Mouse (Mus musculus): ENCODE measurements around the gene Erg. TPM values are rescaled to one million over a fixed set of nuclear protein-coding genes. Genes with fewer than 3 reads are reported as not detected.

Erg gene
- polyA plus RNA-seq, 1 experiment from 2014 or later = 2.2 TPM

- Histone ChIP-seq H3K4me3 (ENCODE audit: low read depth, low read length) (no peak overlapping the region), H3K4me2 (ENCODE audit: low read depth, low read length) (no peak overlapping the region), H3K9ac (replicated peaks) (no peak overlapping the region), H3K27ac (ENCODE audit: low read depth) (no peak overlapping the region), H3K36me3 (replicated peaks; ENCODE audit: insufficient read depth, low read length) (no peaks in the 10 kb centered on the region), H3K4me1 (ENCODE audit: insufficient read depth) (0 out of 2 replicates have a peak, but pooled peaks cover 1% of the 10 kb centered on the region), H3K9me3 (ENCODE audit: low read length) (no peaks in the 10 kb centered on the region), H3K27me3 (ENCODE audit: insufficient read depth, low read length) (no peaks in the 10 kb centered on the region)
- TF ChIP-seq EP300 (IDR thresholded peaks at IDR 0.05; ENCODE audit: low read depth) = no peak
- TF ChIP-seq CTCF (IDR thresholded peaks at IDR 0.05; ENCODE audit: low read depth) = peak; percentile 32; the same call in 1 of the 2 replicates
- 55% methylated on average over 8 of the region's 8 CpGs for WGBS (ENCODE audit: insufficient replicate concordance)
- DNase-seq = no peak
- ATAC-seq = no peak
These were observed 244.4 kb downstream of the Erg start for GRCm38 (mm10) chr16:95342030-95342429.

DNA sequence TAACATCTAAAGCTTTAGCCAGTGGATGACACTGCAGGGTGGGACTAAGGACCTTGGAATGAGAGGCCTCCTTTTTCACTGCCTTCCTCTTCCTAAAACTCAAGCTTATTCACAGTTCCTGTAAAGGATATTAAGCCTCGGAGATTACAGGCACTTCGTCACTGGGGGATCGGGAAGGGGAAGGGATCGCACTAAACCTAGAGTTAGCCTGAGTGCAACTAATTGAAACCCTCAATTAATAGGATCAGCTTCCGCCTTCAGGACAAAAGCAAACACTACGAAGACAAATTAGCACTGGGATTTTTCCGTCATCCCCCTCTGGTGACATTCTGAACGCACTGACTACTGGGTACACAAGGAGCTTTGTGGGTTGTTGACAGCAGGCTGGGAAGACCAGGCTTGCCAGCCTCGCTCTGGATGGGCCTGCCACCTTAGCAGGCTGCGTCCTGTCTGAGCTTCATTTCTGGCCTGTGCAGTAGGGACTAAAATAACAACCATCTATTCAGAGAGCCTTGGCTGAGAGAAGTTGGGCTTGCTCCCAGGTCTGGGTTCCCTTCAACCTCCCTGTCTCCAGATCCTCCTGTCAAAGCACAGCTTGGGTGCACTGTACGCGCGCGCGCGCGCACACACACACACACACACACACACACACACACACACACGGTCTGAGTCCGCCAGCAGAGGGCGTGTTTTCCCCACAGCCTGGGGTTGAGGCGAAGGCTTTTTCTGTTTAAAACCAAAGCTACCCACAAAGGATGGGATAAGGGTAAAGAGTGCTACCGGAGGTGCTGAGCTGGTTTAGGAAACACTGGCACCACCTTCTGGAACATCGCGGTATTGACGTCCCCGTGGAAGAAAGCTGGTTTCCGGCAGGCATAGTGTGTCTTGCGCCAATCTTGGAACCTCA is 245.3 kb downstream of the Erg start:
- DNase-seq = peak; percentile 74
- H3K27me3 ChIP-seq (ENCODE audit: insufficient read depth, low read length) = no peaks in the 10 kb centered on the region
- no peaks in the 10 kb centered on the region for H3K4me1 ChIP-seq (ENCODE audit: insufficient read depth)
- ATAC-seq = peak; percentile 63
- TF ChIP-seq EP300 (IDR thresholded peaks at IDR 0.05; ENCODE audit: low read depth) (no peak), CTCF (IDR thresholded peaks at IDR 0.05; ENCODE audit: low read depth) (peak; percentile 78)
- 44% methylated on average over 28 of the region's 28 CpGs for WGBS (ENCODE audit: insufficient replicate concordance)
- H3K36me3 ChIP-seq (replicated peaks; ENCODE audit: insufficient read depth, low read length) = no peaks in the 10 kb centered on the region
- no peak overlapping the region for H3K27ac ChIP-seq (ENCODE audit: low read depth)
- H3K9ac ChIP-seq (replicated peaks) = no peak overlapping the region
- no peak overlapping the region for H3K4me3 ChIP-seq (ENCODE audit: low read depth, low read length)
- H3K9me3 ChIP-seq (ENCODE audit: low read length) = no peaks in the 10 kb centered on the region
- H3K4me2 ChIP-seq (ENCODE audit: low read depth, low read length) = no peak overlapping the region

DNA sequence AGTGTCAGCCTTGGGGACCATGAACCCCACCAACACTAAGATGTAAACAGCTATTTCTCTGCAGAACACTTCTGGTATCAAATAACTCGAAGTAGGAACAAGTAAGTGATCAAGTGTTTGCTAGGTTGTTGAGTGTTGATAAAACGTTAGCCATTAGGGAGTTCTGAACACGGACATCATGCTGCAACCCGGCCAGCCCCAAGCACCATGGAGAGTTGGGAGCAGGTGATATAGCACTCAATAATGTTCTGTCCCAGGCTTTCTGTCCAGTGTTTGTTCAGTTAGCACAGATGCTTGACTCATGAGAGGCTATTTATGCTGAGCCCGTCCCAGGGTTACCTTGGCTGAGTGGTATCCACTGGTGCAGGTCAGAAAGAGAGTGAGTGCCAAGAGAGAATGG is 254.2 kb downstream of the Erg start:
- H3K27ac ChIP-seq (ENCODE audit: low read depth) = no peak overlapping the region
- no peak overlapping the region for H3K4me2 ChIP-seq (ENCODE audit: low read depth, low read length)
- H3K4me3 ChIP-seq (ENCODE audit: low read depth, low read length) = no peak overlapping the region
- H3K9ac ChIP-seq (replicated peaks) = no peak overlapping the region
- H3K9me3 ChIP-seq (ENCODE audit: low read length) = no peaks in the 10 kb centered on the region
- WGBS (ENCODE audit: insufficient replicate concordance) = 72% methylated on average over 5 of the region's 5 CpGs
- ATAC-seq (no peak), DNase-seq (no peak)
- TF ChIP-seq EP300 (IDR thresholded peaks at IDR 0.05; ENCODE audit: low read depth) (no peak), CTCF (IDR thresholded peaks at IDR 0.05; ENCODE audit: low read depth) (no peak)
- no peaks in the 10 kb centered on the region for H3K4me1 ChIP-seq (ENCODE audit: insufficient read depth)
- H3K36me3 ChIP-seq (replicated peaks; ENCODE audit: insufficient read depth, low read length) = no peaks in the 10 kb centered on the region
- H3K27me3 ChIP-seq (ENCODE audit: insufficient read depth, low read length) = no peaks in the 10 kb centered on the region

DNA sequence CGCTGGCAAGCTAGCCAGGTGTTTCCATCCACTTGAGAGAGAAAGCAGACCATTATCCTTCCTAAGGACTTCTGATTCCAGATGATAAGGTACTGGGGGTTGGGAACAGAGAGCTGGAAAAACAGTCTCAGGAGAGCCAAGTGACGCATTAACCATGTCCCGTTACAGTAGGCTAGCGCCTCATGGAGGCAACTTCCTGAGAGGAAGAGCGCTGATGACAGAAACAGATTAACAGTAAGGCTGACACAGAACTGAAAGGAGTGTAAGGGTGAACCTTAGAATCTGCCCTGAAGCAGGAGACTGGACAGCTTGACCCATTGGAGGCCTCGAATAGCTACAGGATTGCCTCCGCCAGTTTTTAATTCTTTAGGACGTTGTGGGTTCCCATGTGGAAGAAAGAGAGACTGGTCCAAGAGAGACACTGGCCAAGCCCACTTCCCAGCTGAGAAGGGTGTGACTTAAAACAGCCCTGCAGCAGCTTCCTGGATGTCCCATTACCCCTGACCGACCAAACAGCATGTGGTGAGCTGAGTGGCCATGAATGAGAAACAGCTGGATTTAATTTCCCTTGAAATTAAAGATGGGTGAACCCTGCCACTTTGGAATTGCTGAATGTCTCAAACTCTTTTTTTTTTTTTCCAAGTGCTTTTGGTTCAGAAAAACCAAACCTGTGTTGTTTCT is 264.3 kb downstream of the Erg start:
- Histone ChIP-seq H3K4me2 (ENCODE audit: low read depth, low read length) (no peak overlapping the region), H3K4me3 (ENCODE audit: low read depth, low read length) (no peak overlapping the region), H3K9me3 (ENCODE audit: low read length) (no peaks in the 10 kb centered on the region), H3K27me3 (ENCODE audit: insufficient read depth, low read length) (no peaks in the 10 kb centered on the region), H3K9ac (replicated peaks) (no peak overlapping the region), H3K4me1 (ENCODE audit: insufficient read depth) (no peaks in the 10 kb centered on the region), H3K27ac (ENCODE audit: low read depth) (no peak overlapping the region), H3K36me3 (replicated peaks; ENCODE audit: insufficient read depth, low read length) (no peaks in the 10 kb centered on the region)
- WGBS (ENCODE audit: insufficient replicate concordance) = 45% methylated on average over 9 of the region's 9 CpGs
- no peak for DNase-seq
- TF ChIP-seq EP300 (IDR thresholded peaks at IDR 0.05; ENCODE audit: low read depth) (no peak), CTCF (IDR thresholded peaks at IDR 0.05; ENCODE audit: low read depth) (no peak)
- no peak for ATAC-seq

Other genes with a start within 250 kb of the Erg start
- 13.2 and 13.5 TPM in 2 replicates for gene Ets2, start 115.5 kb upstream of the Erg start, polyA plus RNA-seq (2015; fragmentation: Nextera tagmentation; extraction: Ambion mirVana)

Data from liver, postnatal 0 days (tissue).